Mouse (Mus musculus) Muller cell, postnatal 12 days (primary cell): Measurements from ENCODE around the gene Sgpp1.
A peak's percentile ranks its signal among the peaks of the same experiment; 100 is the strongest.
"Not testable (repeated sequence)": the region's sequence is repeated elsewhere in the genome, so short reads cannot be mapped to it uniquely, and the experiment has no call there.

Source experiments
- DNase-seq: peaks from one replicate; pipeline ENCODE4 v3.0.0-alpha.2; 2015; ENCODE audit errors: inconsistent ontology term

The Sgpp1 gene

DNA sequence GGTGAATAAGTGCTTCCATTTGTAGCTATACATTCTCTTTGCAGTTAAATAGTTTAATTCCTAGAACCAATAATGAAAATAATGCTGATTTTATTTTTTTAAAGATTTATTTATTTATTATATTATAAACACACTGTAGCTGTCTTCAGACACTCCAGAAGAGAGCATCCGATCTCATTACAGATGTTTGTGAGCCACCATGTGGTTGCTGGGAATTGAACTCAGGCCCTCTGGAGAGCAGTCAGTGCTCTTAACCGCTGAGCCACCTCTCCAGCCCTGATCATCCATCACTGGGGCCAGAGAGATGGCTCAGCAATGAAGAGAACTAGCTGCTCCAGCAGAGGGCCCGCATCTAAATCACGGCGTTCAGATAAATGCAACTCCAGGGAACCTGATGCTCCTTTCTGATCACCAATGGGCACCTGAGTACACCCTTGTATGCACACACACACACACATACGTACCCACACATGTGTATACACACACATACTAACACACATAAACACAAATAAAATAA lies 3.5 kb downstream of the Sgpp1 start:
- DNase-seq = no peak

- DNase-seq = no peak
These were observed 4.0 kb downstream of the Sgpp1 start for GRCm38 (mm10) chr12:75731508-75731907.

DNA sequence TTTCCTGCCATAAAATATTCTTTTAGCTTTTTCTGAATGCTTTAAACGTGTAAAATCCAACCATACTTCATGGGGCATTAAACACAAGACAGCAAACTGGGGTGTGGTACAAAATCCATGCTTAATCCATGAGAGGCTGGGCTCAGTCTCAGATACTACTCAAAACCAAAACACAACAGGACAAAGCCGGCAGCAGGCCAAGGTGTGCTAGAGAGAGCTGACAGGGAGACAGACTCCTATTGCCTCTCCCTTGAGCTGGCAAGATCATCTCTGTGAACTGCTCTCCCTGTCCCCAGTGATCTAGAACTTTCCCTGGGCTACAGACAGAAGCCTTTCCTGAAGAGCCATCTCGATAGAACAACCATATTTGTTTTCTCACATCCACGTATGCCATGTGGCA lies 5.1 kb downstream of the Sgpp1 start:
- DNase-seq = no peak

- DNase-seq = no peak
These were observed 5.7 kb downstream of the Sgpp1 start for GRCm38 (mm10) chr12:75729876-75730275.

GRCm38 (mm10) chr12:75727333-75728125 lies 8.0 kb downstream of the Sgpp1 start:
- no peak for DNase-seq

DNA sequence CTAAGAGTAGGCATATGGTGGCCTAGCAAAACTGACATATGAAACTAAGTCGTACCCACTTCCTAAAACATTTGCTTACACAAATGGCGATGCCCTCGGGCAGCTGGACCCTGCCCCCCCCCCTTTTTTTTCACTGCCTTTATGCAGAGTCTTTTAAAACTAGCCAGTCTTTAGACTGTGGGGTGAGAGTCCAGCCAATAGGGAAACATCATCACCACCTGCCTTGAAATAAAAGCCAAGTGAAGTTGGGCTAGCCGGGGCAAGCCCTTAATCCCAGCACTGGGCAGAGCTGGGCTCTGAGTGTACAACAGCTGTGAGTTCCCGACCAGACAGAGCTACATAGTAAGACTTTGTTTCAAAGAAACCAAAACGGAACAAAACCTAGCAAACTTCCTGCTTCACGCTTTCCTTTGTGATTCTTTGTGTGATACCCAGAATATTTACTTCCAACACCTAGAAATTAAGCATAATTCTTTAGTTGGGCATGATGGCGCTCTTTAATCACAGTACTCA lies 9.1 kb downstream of the Sgpp1 start:
- DNase-seq = no peak

DNA sequence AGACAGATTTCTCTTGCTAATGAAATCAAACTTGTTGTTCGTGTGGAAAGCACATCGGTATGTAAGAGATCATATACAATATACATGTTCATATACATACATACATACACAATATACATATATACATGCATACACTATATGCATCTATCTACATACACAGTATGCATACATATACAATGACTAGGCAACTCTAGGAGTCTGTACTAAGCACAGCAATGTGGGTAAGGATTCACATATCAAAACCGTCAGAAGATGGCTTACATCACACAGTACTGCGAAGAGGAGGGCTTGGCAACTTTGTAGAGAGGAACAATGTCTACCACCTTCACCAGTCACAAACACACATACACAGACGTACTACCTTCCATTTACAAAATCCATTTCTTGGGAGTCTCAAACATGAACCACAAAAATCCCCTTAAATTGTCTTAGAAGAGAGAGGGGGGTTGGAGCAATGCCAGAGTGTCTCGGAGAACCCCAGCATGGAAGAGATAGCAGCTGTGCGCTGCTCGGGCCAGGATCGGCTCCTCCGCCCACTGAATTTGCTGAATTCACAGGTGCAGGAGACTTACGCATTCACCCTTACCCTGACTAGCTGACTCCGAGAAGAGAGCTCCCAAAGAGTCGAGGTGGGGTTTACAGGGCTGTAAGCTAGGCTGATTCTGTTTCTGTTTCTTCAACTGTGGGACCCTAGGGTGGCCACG lies 10.8 kb downstream of the Sgpp1 start:
- no peak for DNase-seq

DNA sequence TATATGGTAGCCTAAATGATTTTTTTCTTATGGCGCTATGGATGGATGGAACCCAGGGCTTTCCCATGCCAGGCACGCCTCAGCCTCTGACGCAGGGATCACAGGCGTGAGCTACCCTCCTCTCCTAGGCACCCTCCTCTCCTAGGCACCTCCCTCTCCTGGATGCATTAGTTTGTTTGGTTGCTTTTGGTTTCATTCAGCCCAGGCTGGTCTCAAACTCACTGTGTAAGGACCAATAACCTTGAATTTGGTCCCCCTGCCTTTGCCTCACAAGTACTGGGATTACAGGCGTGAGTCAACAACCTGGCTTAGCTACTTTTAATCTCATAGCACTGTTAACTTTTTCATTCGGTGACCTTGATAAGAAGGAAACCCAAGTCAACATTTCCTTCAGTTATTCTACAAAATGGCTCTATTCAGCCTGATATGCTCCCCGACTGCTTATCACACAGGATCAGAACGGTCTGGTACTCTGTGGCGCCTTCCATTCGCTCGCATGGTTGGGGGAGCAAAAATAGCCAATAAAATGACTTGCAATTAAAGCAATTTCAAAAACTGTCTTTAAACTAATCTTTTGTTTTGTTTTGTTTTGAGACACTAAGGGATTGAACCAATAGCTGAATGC lies 11.6 kb downstream of the Sgpp1 start:
- DNase-seq = no peak

- no peak for DNase-seq
These were observed 13.6 kb downstream of the Sgpp1 start for GRCm38 (mm10) chr12:75721941-75722340.

- no peak for DNase-seq
These were observed 14.5 kb downstream of the Sgpp1 start for GRCm38 (mm10) chr12:75721006-75721405.

DNA sequence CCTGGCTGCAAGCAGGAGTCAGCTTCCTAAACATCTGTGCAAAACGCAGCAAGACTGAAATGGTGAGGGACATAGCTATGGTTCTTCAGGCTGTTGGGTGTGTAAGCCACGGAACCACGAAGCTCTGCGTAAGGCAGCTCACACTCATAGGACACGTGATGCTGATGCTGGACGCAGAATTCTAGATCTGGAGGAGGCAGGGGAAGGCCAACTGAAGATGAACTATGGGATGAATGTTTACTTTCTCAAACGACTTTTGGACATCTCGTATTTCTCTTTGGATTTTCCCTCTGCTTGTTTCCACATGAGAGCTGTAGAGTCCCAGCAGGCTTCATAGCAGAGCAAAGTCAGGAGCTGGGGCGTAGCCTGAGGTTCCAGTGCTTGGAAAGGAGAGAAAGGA lies 21.9 kb downstream of the Sgpp1 start:
- no peak for DNase-seq

GRCm38 (mm10) chr12:75712905-75713304 lies 22.6 kb downstream of the Sgpp1 start:
- not testable (repeated sequence) for DNase-seq

GRCm38 (mm10) chr12:75710596-75711376 lies 24.7 kb downstream of the Sgpp1 start:
- no peak for DNase-seq

DNA sequence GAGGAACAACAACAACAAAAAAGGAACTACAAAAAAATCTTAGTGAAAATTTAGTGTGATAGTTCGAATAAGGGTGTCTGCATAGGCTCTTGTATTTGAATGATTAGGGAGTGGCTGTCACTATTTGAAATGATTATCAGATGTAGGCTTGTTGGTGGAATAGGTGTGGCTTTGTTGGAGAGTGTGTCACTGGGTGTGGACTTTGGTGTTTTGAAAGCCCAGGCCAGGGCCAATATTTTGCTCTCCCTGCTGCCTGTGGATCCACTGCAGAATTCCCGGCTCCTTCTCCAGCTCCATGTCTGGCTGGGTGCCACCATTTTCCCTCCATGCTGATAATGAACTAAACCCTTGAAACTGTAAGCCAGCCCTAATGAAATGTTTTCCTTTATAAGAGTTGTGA lies 26.0 kb downstream of the Sgpp1 start:
- DNase-seq = no peak

GRCm38 (mm10) chr12:75706670-75707069 lies 28.9 kb downstream of the Sgpp1 start:
- no peak for DNase-seq

- DNase-seq = peak; percentile 73
These were observed 32.8 kb downstream of the Sgpp1 start for GRCm38 (mm10) chr12:75702739-75703122.

- DNase-seq = peak; percentile 69
These were observed 33.3 kb downstream of the Sgpp1 start for GRCm38 (mm10) chr12:75702084-75702738.

DNA sequence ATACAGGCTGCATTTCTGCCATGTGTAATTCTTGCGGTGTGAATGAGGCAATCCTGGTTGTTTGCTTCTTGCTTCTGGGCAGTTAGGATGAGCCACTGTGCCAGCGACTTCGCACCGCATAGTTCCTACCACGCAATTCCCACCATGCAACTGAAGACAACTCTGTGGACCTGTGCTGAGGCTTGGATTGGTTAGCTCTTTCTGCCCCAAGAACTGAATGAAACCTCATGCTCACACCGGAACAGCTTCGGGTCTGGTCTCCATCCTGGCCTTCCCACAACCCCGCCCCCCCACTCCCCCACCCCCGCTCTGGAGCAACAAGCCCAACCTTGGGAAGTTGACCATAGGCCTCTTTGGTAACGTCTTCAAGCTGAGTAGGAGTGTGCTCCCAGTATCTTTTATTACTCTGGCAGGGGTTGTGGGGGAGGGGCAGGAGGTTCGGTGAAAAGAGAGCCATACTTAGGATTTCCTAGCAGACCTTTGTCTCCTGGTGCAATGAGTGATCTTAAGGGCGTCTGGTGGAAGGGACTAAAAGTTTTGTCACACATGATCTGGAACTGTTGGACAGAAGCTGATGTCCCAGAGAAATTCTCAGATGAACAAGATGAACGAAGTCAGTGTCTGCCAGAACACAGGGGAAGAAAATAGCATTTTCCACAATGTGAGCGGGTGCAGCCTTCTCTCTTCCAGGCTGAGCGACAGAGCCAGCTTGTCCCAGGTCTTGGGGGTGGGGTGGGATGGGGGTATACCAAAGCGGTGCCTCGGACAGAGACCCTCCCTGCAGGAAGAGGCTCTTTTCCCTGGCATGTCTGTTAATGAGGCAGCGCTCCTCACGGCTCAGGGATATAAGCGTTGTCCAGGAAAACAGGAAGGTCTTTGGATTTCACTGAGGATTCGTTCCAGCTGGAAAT lies 34.1 kb downstream of the Sgpp1 start:
- no peak for DNase-seq

DNA sequence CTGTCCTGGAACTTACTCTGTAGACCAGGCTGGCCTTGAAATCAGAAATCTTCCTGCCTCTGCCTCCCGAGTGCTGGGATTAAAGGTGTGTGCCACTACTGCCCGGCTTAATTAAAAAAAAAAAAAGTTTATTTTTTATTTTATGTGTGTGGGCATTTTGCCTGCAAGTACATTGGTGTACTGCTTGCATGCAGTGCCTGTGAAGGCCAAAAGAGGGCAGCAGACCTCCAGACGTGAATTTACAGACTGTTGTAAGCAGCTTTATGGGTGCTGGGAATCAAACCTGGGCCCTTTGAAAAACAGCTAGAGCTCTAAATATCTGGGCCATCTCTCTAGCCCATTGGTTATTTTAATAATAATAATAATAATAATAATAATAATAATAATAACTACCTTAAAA lies 36.8 kb downstream of the Sgpp1 start:
- DNase-seq = no peak

GRCm38 (mm10) chr12:75695845-75696244 lies 39.7 kb downstream of the Sgpp1 start:
- not testable (repeated sequence) for DNase-seq
